Mouse (Mus musculus): ENCODE measurements around the gene Foxl1. TPM values are rescaled to one million over a fixed set of nuclear protein-coding genes. Genes with fewer than 3 reads are reported as not detected.

The Foxl1 gene
- polyA plus RNA-seq, 1 experiment, result not detected

DNA sequence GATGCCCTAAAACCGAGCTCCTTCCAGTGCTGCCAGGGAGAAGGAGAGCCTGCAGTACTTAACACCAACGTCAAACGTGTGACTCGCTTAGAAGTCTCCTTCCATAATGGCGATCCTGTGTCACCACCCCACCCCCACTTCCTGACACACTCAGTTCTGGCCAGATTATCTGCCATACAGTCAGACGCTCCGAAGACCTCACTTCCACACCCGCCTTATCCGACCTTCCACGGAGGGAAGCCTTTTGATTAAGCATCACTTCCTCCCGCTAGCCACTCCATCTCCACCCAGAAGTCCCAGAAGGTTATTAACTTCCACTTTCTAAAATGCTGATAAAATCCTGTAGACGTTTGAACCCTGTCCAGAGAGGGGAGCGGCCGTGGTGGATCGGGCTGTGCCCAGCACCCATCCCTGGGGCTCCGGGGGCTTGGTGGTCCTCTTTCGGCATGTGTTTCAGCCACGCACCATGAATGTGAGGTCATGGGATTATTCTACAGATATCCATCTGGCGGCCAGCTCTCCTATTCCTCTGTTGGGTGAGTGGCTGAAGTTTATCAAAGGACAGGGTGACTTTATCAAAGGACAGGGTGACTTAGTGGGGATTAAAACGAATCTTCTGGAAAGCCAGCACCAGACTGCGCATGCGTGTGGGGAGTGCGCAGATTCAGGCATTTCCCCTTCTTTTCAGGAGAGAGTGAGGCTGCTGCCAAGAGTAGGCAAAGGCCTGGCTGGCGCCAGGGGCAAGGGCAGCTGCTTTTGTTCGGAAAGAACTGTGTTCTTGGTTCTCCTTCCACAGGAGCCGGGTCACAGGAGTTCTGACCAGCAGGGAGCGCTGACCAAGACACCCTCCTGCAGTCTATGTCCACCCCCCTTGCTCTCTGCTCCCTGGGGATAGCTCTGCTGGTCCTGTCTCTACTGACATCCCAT lies 43.1 kb downstream of the Foxl1 start:
- no peak for TF ChIP-seq GATA1 (IDR thresholded peaks at IDR 0.05; ENCODE audit: low read length)

DNA sequence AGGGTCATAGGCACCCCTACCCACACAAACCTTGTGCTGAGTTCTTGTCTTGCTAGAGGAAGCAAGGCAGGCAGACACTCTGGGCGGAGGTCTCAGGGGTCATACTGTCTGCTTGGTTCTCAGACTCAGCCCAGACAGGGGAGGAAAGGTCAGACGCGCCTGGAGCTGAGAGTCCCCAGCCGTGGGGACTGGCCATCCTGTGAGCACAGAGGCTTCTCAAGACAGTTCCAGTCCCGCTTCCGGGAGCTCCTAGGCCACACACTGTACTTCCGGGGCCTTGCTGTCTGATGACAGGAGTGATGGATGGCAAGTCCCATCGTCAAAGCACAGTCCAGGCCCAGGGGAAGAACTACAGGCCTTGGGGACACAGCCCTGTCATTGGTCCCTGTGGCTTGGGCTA lies 44.8 kb downstream of the Foxl1 start:
- no peak for TF ChIP-seq GATA1 (IDR thresholded peaks at IDR 0.05; ENCODE audit: low read length)

DNA sequence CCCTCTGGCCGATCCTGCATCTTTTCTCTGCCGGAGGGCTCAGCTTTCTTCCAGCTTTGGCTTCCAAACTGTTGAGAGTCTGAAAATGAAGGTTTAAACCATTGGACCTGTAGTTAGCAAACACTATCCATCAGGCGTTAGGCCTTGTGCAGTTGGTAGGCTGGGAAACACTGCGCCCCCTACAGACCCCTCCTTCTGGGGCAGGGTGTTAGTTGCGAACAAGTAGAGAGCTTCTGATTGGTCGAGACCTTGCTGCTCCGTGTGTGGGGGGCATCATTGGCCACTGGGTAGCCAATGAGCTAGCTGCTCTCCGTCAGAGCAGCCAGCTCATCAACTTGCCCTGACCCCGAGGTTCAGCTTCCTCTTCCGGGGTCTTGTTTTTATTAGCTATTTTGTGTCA lies 46.4 kb downstream of the Foxl1 start:
- TF ChIP-seq GATA1 (IDR thresholded peaks at IDR 0.05; ENCODE audit: low read length), result no peak

DNA sequence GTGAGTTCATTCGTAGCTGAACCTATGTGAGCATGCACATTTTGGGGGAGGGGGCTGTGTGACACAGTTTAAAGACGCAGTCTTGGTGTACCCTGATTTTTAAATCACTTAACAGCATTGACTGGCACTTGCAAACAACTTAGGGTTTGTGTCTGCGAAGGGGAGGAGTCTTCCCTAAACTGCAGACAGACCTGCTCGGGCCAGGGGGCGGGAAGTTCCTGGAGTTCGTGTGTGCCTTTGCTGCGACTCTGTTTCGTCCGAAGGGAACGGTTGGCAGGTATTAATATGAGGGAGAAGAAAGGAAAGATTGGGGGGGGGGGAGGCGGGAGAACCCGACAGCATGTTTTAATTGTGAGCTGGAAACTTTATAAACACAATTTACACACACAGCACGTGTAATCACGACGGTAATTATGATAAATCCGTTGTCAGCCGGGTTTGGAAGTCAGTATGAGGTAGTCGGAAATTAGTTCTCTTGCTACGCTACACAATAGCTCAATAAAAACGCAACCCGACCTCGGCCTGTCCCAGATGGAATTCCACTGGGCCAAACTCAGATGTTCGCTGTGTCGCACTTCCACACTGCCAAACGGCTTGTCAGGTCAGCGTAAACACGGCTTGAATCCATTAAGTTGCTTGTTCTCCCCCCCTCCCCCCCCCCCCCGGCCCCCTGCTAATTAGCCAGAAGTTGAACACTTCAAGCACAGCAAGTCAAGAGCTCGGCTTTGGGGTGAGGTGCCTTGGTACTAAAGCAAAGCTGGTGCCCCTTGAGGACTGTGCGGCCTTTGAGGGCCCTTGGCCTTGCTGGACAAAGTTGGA lies 47.2 kb downstream of the Foxl1 start:
- no peak for TF ChIP-seq GATA1 (IDR thresholded peaks at IDR 0.05; ENCODE audit: low read length)

DNA sequence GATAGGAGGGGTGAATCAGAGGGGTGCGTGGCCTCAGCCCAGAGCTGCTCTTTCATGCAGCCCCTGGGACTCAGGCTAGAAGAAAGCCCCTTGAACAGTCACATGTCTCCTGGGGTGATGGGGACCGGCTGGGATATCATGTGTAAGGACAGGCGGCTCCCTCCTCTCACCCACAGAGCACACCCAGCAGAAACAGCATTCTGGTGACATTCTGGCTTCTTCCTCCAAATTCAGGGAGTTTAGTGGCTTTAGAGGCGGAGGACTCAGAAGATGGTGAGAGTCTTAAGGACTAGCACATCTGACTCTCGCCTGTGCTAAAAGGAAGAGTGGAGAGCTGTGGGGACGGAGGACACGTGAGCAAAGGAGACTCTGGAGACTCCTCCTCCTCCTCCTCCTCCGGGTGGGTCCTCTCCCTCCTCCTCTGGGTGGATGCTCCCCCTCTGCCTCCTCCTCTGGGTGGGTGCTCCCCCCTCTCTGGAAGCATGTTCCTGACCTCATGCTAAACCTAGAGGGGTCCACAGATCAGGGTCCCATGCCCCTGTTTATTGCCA lies 47.9 kb downstream of the Foxl1 start:
- no peak for TF ChIP-seq GATA1 (IDR thresholded peaks at IDR 0.05; ENCODE audit: low read length)

DNA sequence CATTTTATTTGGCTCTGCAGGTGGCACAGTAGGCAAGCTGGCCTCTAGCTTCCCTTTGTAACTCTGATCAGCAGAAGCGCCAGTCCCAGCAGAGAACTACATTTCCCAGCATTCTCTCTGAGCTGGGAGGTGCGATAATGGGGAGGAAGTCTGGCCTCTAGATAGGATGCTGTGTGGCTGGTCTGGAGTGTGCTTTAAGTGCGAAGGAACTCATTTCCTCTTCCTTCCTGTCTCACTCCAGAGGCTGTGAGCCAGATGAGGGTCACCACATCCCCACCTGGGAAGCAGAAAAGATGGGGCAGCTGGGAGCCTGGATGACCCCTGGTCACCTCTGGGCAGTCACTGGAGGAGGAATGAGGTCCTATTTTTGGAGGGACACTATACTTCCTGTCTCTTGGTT lies 48.6 kb downstream of the Foxl1 start:
- TF ChIP-seq GATA1 (IDR thresholded peaks at IDR 0.05; ENCODE audit: low read length), result no peak

Other genes with a start within 250 kb of the Foxl1 start
- not detected in 2 replicates for gene Foxf1, start 43.6 kb upstream of the Foxl1 start, polyA plus RNA-seq (2012)
- gene Mthfsd, start 19.5 kb upstream of the Foxl1 start, polyA plus RNA-seq (2012), result 65.6 and 72.0 TPM in 2 replicates
- not detected in 2 replicates for gene Foxc2, start 11.8 kb upstream of the Foxl1 start, polyA plus RNA-seq (2012)